Mouse (Mus musculus): ENCODE measurements around the gene Akr1c18. TPM values are rescaled to one million over a fixed set of nuclear protein-coding genes. Genes with fewer than 3 reads are reported as not detected.
A peak's percentile ranks its signal among the peaks of the same experiment; 100 is the strongest.
"Not testable (repeated sequence)": the region's sequence is repeated elsewhere in the genome, so short reads cannot be mapped to it uniquely, and the experiment has no call there.

The Akr1c18 gene
- 1.7 and 2.9 TPM in 2 replicates for polyA plus RNA-seq (2015; fragmentation: Nextera tagmentation; extraction: Ambion mirVana)

- no peak within 1 kb of the TSS for H3K4me2 ChIP-seq
- no peaks in the 10 kb centered on the region for H3K27me3 ChIP-seq
- ATAC-seq (replicated peaks; ENCODE audit: low FRiP score), result no peak
- no peak within 1 kb of the TSS for H3K9ac ChIP-seq
- H3K9me3 ChIP-seq (replicated peaks), result no peaks in the 10 kb centered on the region
- H3K27ac ChIP-seq, result no peak within 1 kb of the TSS
- no peak within 1 kb of the TSS for H3K4me3 ChIP-seq (replicated peaks)
- H3K4me1 ChIP-seq, result no peaks in the 10 kb centered on the region
- no peaks in the 10 kb centered on the region for H3K36me3 ChIP-seq
- 62% methylated on average over 5 of the region's 5 CpGs for WGBS
These were observed at the start of gene Akr1c18 for GRCm38 (mm10) chr13:4150518-4150917. Akr1c18 (minus strand) TSS chr13:4150654.

GRCm38 (mm10) chr13:4192511-4192910 lies 42.1 kb upstream of the Akr1c18 start:
- Histone ChIP-seq H3K27ac (no peak overlapping the region), H3K4me1 (no peaks in the 10 kb centered on the region), H3K4me2 (no peak overlapping the region), H3K9me3 (replicated peaks) (no peaks in the 10 kb centered on the region), H3K4me3 (replicated peaks) (no peak overlapping the region), H3K9ac (no peak overlapping the region), H3K27me3 (no peaks in the 10 kb centered on the region), H3K36me3 (no peaks in the 10 kb centered on the region)
- no peak for ATAC-seq (replicated peaks; ENCODE audit: low FRiP score)
- WGBS, result 82% methylated on average over 3 of the region's 3 CpGs

GRCm38 (mm10) chr13:4190904-4191303 lies 40.5 kb upstream of the Akr1c18 start, which contains the start of gene Akr1c13:
Akr1c13 (plus strand) TSS chr13:4191150.
- Histone ChIP-seq H3K4me3 (replicated peaks) (no peak within 1 kb of the TSS), H3K4me2 (peak within 1 kb of the TSS; percentile 12; the same call in 1 of the 2 replicates)

GRCm38 (mm10) chr13:4188174-4188573 lies 37.7 kb upstream of the Akr1c18 start:
- WGBS, result 84% methylated on average over 2 of the region's 2 CpGs
- Histone ChIP-seq H3K9ac (no peak overlapping the region), H3K9me3 (replicated peaks) (no peaks in the 10 kb centered on the region), H3K4me2 (no peak overlapping the region), H3K27me3 (no peaks in the 10 kb centered on the region), H3K36me3 (no peaks in the 10 kb centered on the region), H3K27ac (no peak overlapping the region), H3K4me1 (no peaks in the 10 kb centered on the region), H3K4me3 (replicated peaks) (no peak overlapping the region)
- no peak for ATAC-seq (replicated peaks; ENCODE audit: low FRiP score)

More at GRCm38 (mm10) chr13:4190904-4191303, 40.5 kb upstream of the Akr1c18 start, which contains the start of gene Akr1c13:
- no peak within 1 kb of the TSS for H3K27ac ChIP-seq
- peak; percentile 83 for ATAC-seq (replicated peaks; ENCODE audit: low FRiP score)
- no peaks in the 10 kb centered on the region for H3K4me1 ChIP-seq
- H3K9me3 ChIP-seq (replicated peaks), result no peaks in the 10 kb centered on the region
- H3K36me3 ChIP-seq, result no peaks in the 10 kb centered on the region
- H3K9ac ChIP-seq, result no peak within 1 kb of the TSS
- WGBS, result 40% methylated on average over 3 of the region's 3 CpGs
- no peaks in the 10 kb centered on the region for H3K27me3 ChIP-seq

GRCm38 (mm10) chr13:4186641-4187411 lies 36.4 kb upstream of the Akr1c18 start:
- not testable (repeated sequence) for ATAC-seq (replicated peaks; ENCODE audit: low FRiP score); H3K27me3 ChIP-seq; H3K9me3 ChIP-seq (replicated peaks); H3K27ac ChIP-seq; H3K4me3 ChIP-seq (replicated peaks); H3K9ac ChIP-seq; H3K36me3 ChIP-seq; H3K4me1 ChIP-seq; H3K4me2 ChIP-seq
- 75% methylated on average over 7 of the region's 7 CpGs for WGBS

- 73% methylated on average over 9 of the region's 9 CpGs for WGBS
These were observed 32.7 kb upstream of the Akr1c18 start for GRCm38 (mm10) chr13:4183116-4183515.

GRCm38 (mm10) chr13:4181321-4181720 lies 30.9 kb upstream of the Akr1c18 start:
- 94% methylated on average over 4 of the region's 4 CpGs for WGBS
- H3K4me1 ChIP-seq; H3K36me3 ChIP-seq; H3K27me3 ChIP-seq; ATAC-seq (replicated peaks; ENCODE audit: low FRiP score); H3K4me2 ChIP-seq; H3K4me3 ChIP-seq (replicated peaks); H3K9ac ChIP-seq; H3K27ac ChIP-seq; H3K9me3 ChIP-seq (replicated peaks): not testable (repeated sequence)

More at GRCm38 (mm10) chr13:4183116-4183515, 32.7 kb upstream of the Akr1c18 start:
- Histone ChIP-seq H3K9ac (no peak overlapping the region), H3K4me3 (replicated peaks) (no peak overlapping the region), H3K9me3 (replicated peaks) (0 out of 2 replicates have a peak, but pooled peaks cover 8% of the 10 kb centered on the region), H3K27me3 (no peaks in the 10 kb centered on the region), H3K4me1 (no peaks in the 10 kb centered on the region), H3K36me3 (no peaks in the 10 kb centered on the region), H3K4me2 (no peak overlapping the region), H3K27ac (no peak overlapping the region)
- ATAC-seq (replicated peaks; ENCODE audit: low FRiP score), result no peak

- Histone ChIP-seq H3K27me3 (no peaks in the 10 kb centered on the region), H3K4me2 (no peak overlapping the region), H3K4me1 (no peaks in the 10 kb centered on the region), H3K27ac (no peak overlapping the region), H3K36me3 (no peaks in the 10 kb centered on the region), H3K9me3 (replicated peaks) (no peaks in the 10 kb centered on the region), H3K9ac (no peak overlapping the region), H3K4me3 (replicated peaks) (no peak overlapping the region)
- WGBS, result 16% methylated on average over 2 of the region's 2 CpGs
- ATAC-seq (replicated peaks; ENCODE audit: low FRiP score), result peak; percentile 83
These were observed 22.5 kb upstream of the Akr1c18 start for GRCm38 (mm10) chr13:4172978-4173377.

- Histone ChIP-seq H3K9me3 (replicated peaks) (no peaks in the 10 kb centered on the region), H3K36me3 (no peaks in the 10 kb centered on the region), H3K4me2 (no peak overlapping the region), H3K9ac (no peak overlapping the region), H3K27ac (no peak overlapping the region), H3K4me1 (no peaks in the 10 kb centered on the region), H3K27me3 (no peaks in the 10 kb centered on the region), H3K4me3 (replicated peaks) (no peak overlapping the region)
- no peak for ATAC-seq (replicated peaks; ENCODE audit: low FRiP score)
- 33% methylated on average over 1 of the region's 1 CpGs for WGBS
These were observed 17.6 kb upstream of the Akr1c18 start for GRCm38 (mm10) chr13:4168006-4168405.

- ATAC-seq (replicated peaks; ENCODE audit: low FRiP score), result no peak
- 83% methylated on average over 2 of the region's 2 CpGs for WGBS
These were observed 4.8 kb upstream of the Akr1c18 start for GRCm38 (mm10) chr13:4155286-4155685.

GRCm38 (mm10) chr13:4153593-4153992 lies 3.1 kb upstream of the Akr1c18 start:
- H3K27me3 ChIP-seq, result no peaks in the 10 kb centered on the region
- 54% methylated on average over 3 of the region's 3 CpGs for WGBS
- no peaks in the 10 kb centered on the region for H3K4me1 ChIP-seq
- no peak for ATAC-seq (replicated peaks; ENCODE audit: low FRiP score)
- no peak overlapping the region for H3K4me3 ChIP-seq (replicated peaks)
- no peak overlapping the region for H3K9ac ChIP-seq
- no peaks in the 10 kb centered on the region for H3K9me3 ChIP-seq (replicated peaks)
- no peak overlapping the region for H3K27ac ChIP-seq
- no peak overlapping the region for H3K4me2 ChIP-seq
- H3K36me3 ChIP-seq, result no peaks in the 10 kb centered on the region

More at GRCm38 (mm10) chr13:4155286-4155685, 4.8 kb upstream of the Akr1c18 start:
- no peak overlapping the region for H3K4me3 ChIP-seq (replicated peaks)
- no peak overlapping the region for H3K27ac ChIP-seq
- H3K4me1 ChIP-seq, result no peaks in the 10 kb centered on the region
- H3K9me3 ChIP-seq (replicated peaks), result no peaks in the 10 kb centered on the region
- H3K36me3 ChIP-seq, result no peaks in the 10 kb centered on the region
- H3K27me3 ChIP-seq, result no peaks in the 10 kb centered on the region
- no peak overlapping the region for H3K9ac ChIP-seq
- H3K4me2 ChIP-seq, result no peak overlapping the region

GRCm38 (mm10) chr13:4152908-4153307 lies 2.5 kb upstream of the Akr1c18 start:
- Histone ChIP-seq H3K4me1 (no peaks in the 10 kb centered on the region), H3K4me2 (no peak overlapping the region), H3K4me3 (replicated peaks) (no peak overlapping the region), H3K9me3 (replicated peaks) (no peaks in the 10 kb centered on the region), H3K36me3 (no peaks in the 10 kb centered on the region), H3K27ac (no peak overlapping the region), H3K27me3 (no peaks in the 10 kb centered on the region), H3K9ac (no peak overlapping the region)
- 74% methylated on average over 2 of the region's 2 CpGs for WGBS
- no peak for ATAC-seq (replicated peaks; ENCODE audit: low FRiP score)
